10 mouse cellular contexts compared by ENCODE assay signal in genomic region chr2:144332486-144332885, GRCm38 (mm10). TPM values are rescaled to one million over a fixed set of nuclear protein-coding genes. Genes with fewer than 3 reads are reported as not detected.
DNase-seq lines count a peak whose midpoint lies in the region; ATAC-seq and TF ChIP-seq lines count a peak whose summit lies in the region.
"Had no signal": no experiment of that assay in that cellular context is flagged by ENCODE, and none has a peak within 500 bp of the region (broad histone marks: within the 10 kb centered on the region; RNA-seq: fewer than 3 reads in every experiment).

No protein-coding gene starts in this region.

- H3K27ac ChIP-seq in kidney, embryonic 16.5 days (ENCODE audit: low read length): no peak overlapping the region
- H3K27ac ChIP-seq in kidney, adult 2 months (ENCODE audit: insufficient read depth, low read depth, low read length): no peak overlapping the region
- H3K27ac ChIP-seq in embryonic facial prominence, embryonic 13.5 days: no peak overlapping the region
- H3K27ac ChIP-seq in intestine, postnatal 0 days (ENCODE audit: low read depth, low read length): no peak overlapping the region
- no peak overlapping the region for H3K27ac ChIP-seq in neural tube, embryonic 14.5 days (ENCODE audit: low read depth, low read length)

- H3K4me3 ChIP-seq in kidney, embryonic 16.5 days (ENCODE audit: low read length): peak overlapping the region; percentile 59
- H3K4me3 ChIP-seq in kidney, adult 2 months (ENCODE audit: insufficient read depth, low read depth, low read length): no peak overlapping the region
- peak overlapping the region; percentile 60 for H3K4me3 ChIP-seq in embryonic facial prominence, embryonic 13.5 days
- peak overlapping the region; percentile 56 for H3K4me3 ChIP-seq in intestine, postnatal 0 days (ENCODE audit: low read depth, low read length)
- H3K4me3 ChIP-seq in neural tube, embryonic 14.5 days (ENCODE audit: low read depth, low read length): no peak overlapping the region

- TF ChIP-seq POLR2A in kidney, adult 2 months (IDR thresholded peaks at IDR 0.05; ENCODE audit: low read depth, low read length): no peak

- H3K27me3 ChIP-seq in kidney, embryonic 16.5 days (ENCODE audit: insufficient read depth, low read length): peaks cover 75% of the 10 kb centered on the region
- peaks cover 4% of the 10 kb centered on the region; the same call in 1 of the 2 replicates for H3K27me3 ChIP-seq in kidney, adult 2 months (replicated peaks; ENCODE audit: control insufficient read depth, insufficient read depth, low read length)
- H3K27me3 ChIP-seq in embryonic facial prominence, embryonic 13.5 days: peaks cover 83% of the 10 kb centered on the region
- peaks cover 13% of the 10 kb centered on the region; the same call in 1 of the 2 replicates for H3K27me3 ChIP-seq in intestine, postnatal 0 days (replicated peaks; ENCODE audit: control insufficient read depth, insufficient read depth, low read length)
- peaks cover 30% of the 10 kb centered on the region for H3K27me3 ChIP-seq in neural tube, embryonic 14.5 days (ENCODE audit: control insufficient read depth, insufficient read depth, low read length)

- 4% methylated on average over 9 of the region's 9 CpGs for WGBS in kidney, embryonic 16.5 days
- WGBS in kidney, adult 2 months: 13% methylated on average over 9 of the region's 9 CpGs
- WGBS in embryonic facial prominence, embryonic 13.5 days: 4% methylated on average over 9 of the region's 9 CpGs
- 9% methylated on average over 9 of the region's 9 CpGs for WGBS in intestine, postnatal 0 days
- WGBS in neural tube, embryonic 14.5 days: 6% methylated on average over 9 of the region's 9 CpGs

- no peak for TF ChIP-seq CTCF in kidney, adult 2 months (conservative IDR thresholded peaks at IDR 0.05; ENCODE audit: insufficient read depth, insufficient read length, low read depth, low read length)
- no peak for TF ChIP-seq CTCF in intestine, postnatal 0 days (IDR thresholded peaks at IDR 0.05; ENCODE audit: low read depth)

- H3K36me3 ChIP-seq in kidney, embryonic 16.5 days (ENCODE audit: insufficient read depth, low read length): no peaks in the 10 kb centered on the region
- H3K36me3 ChIP-seq in kidney, adult 2 months (ENCODE audit: control insufficient read depth, insufficient read depth, low read length): no peaks in the 10 kb centered on the region
- H3K36me3 ChIP-seq in embryonic facial prominence, embryonic 13.5 days: no peaks in the 10 kb centered on the region
- no peaks in the 10 kb centered on the region for H3K36me3 ChIP-seq in intestine, postnatal 0 days (ENCODE audit: control insufficient read depth, insufficient read depth)
- H3K36me3 ChIP-seq in neural tube, embryonic 14.5 days (ENCODE audit: control insufficient read depth, insufficient read depth, low read length): no peaks in the 10 kb centered on the region

- ATAC-seq in kidney, embryonic 16.5 days (ENCODE audit: low FRiP score, low TSS enrichment): no peak
- ATAC-seq in embryonic facial prominence, embryonic 13.5 days (ENCODE audit: insufficient number of reproducible peaks, insufficient read depth, low FRiP score, low TSS enrichment, low read depth): no peak
- ATAC-seq in intestine, postnatal 0 days: no peak
- no peak for ATAC-seq in neural tube, embryonic 14.5 days (ENCODE audit: low read depth)
- no peak for ATAC-seq in monocyte, adult 5-6 weeks (replicated peaks; ENCODE audit: insufficient number of reproducible peaks, low FRiP score, low TSS enrichment, poor library complexity, severe bottlenecking)

- H3K4me2 ChIP-seq in kidney, embryonic 16.5 days (replicated peaks; ENCODE audit: low read depth, low read length): peak overlapping the region; percentile 99
- H3K4me2 ChIP-seq in embryonic facial prominence, embryonic 13.5 days: peak overlapping the region; percentile 98
- peak overlapping the region; percentile 99 for H3K4me2 ChIP-seq in intestine, postnatal 0 days (replicated peaks; ENCODE audit: low read depth)
- peak overlapping the region; percentile 44 for H3K4me2 ChIP-seq in neural tube, embryonic 14.5 days (ENCODE audit: low read depth, low read length)

- H3K4me1 ChIP-seq in kidney, embryonic 16.5 days (ENCODE audit: insufficient read depth, low read length): peaks cover 39% of the 10 kb centered on the region
- H3K4me1 ChIP-seq in kidney, adult 2 months (ENCODE audit: control insufficient read depth, insufficient read depth, low read length): no peaks in the 10 kb centered on the region; the same call in 1 of the 2 replicates
- peaks cover 41% of the 10 kb centered on the region for H3K4me1 ChIP-seq in embryonic facial prominence, embryonic 13.5 days
- H3K4me1 ChIP-seq in intestine, postnatal 0 days (replicated peaks; ENCODE audit: control insufficient read depth, insufficient read depth, low read length): peaks cover 6% of the 10 kb centered on the region; the same call in 1 of the 2 replicates
- H3K4me1 ChIP-seq in neural tube, embryonic 14.5 days (ENCODE audit: control insufficient read depth, insufficient read depth, low read length): peaks cover 15% of the 10 kb centered on the region

- no peaks in the 10 kb centered on the region for H3K9me3 ChIP-seq in kidney, embryonic 16.5 days (ENCODE audit: low read length)
- H3K9me3 ChIP-seq in embryonic facial prominence, embryonic 13.5 days: no peaks in the 10 kb centered on the region
- no peaks in the 10 kb centered on the region for H3K9me3 ChIP-seq in intestine, postnatal 0 days (ENCODE audit: control insufficient read depth)
- H3K9me3 ChIP-seq in neural tube, embryonic 14.5 days (ENCODE audit: control insufficient read depth, low read length): no peaks in the 10 kb centered on the region

- no peak overlapping the region for H3K9ac ChIP-seq in kidney, embryonic 16.5 days (replicated peaks; ENCODE audit: low read length)
- peak overlapping the region; percentile 27; the same call in 1 of the 2 replicates for H3K9ac ChIP-seq in embryonic facial prominence, embryonic 13.5 days
- 0 out of 2 replicates have a peak overlapping the region, but pooled peaks have one; percentile 49 for H3K9ac ChIP-seq in intestine, postnatal 0 days (ENCODE audit: low read depth, low read length)
- no peak overlapping the region for H3K9ac ChIP-seq in neural tube, embryonic 14.5 days (replicated peaks; ENCODE audit: low read depth, low read length)

- no peak for DNase-seq in kidney, adult 2 months
- DNase-seq in thymus, postnatal 25 days: no peak
- no peak for DNase-seq in urinary bladder, postnatal 4 days (ENCODE audit: low spot score in 2 of 2)
- DNase-seq: gastrocnemius, postnatal 14 days had no signal

RNA-seq across cellular contexts. Expression of gene Ovol2, which starts 0.5 kb away (rescaled TPM):
- 1.1 and 1.2 TPM in 2 replicates for polyA plus RNA-seq in kidney, embryonic 16.5 days (2015; fragmentation: Nextera tagmentation; extraction: Ambion mirVana)
- 2.1 and 3.0 TPM in 2 replicates for polyA plus RNA-seq in kidney, adult 2 months (2012; rRNA removed)
- 3.2 TPM in 2 replicates for polyA plus RNA-seq in embryonic facial prominence, embryonic 13.5 days (2015; fragmentation: Nextera tagmentation; extraction: Ambion mirVana)
- 7.5 and 7.9 TPM in 2 replicates for polyA plus RNA-seq in intestine, postnatal 0 days (2015; fragmentation: Nextera tagmentation; extraction: Ambion mirVana)
- polyA plus RNA-seq in neural tube, embryonic 14.5 days (2014; fragmentation: Nextera tagmentation; extraction: Ambion mirVana): 0.35 TPM in 1 of 2 replicates, not detected in the other
- not detected in 3 replicates for total RNA-seq in monocyte, adult 5-6 weeks (2017)
- total RNA-seq: gastrocnemius, postnatal 14 days had no signal
- polyA plus RNA-seq: liver, adult 2 months had no signal

RNA-seq across cellular contexts. Expression of gene Kat14, which starts 36.3 kb away (rescaled TPM):
- polyA plus RNA-seq in kidney, embryonic 16.5 days (2015; fragmentation: Nextera tagmentation; extraction: Ambion mirVana): 52.5 and 57.0 TPM in 2 replicates
- polyA plus RNA-seq in kidney, adult 2 months (2012; rRNA removed): 43.0 and 44.8 TPM in 2 replicates
- polyA plus RNA-seq in embryonic facial prominence, embryonic 13.5 days (2015; fragmentation: Nextera tagmentation; extraction: Ambion mirVana): 43.5 and 44.3 TPM in 2 replicates
- polyA plus RNA-seq in intestine, postnatal 0 days (2015; fragmentation: Nextera tagmentation; extraction: Ambion mirVana): 34.9 and 40.9 TPM in 2 replicates
- 21.5 and 27.4 TPM in 2 replicates for polyA plus RNA-seq in neural tube, embryonic 14.5 days (2014; fragmentation: Nextera tagmentation; extraction: Ambion mirVana)
- 14.5 to 22.5 TPM (median 21.7 TPM) in 3 replicates for total RNA-seq in monocyte, adult 5-6 weeks (2017)

RNA-seq across cellular contexts. Expression of gene Pet117, which starts 36.3 kb away (rescaled TPM):
- polyA plus RNA-seq in kidney, embryonic 16.5 days (2015; fragmentation: Nextera tagmentation; extraction: Ambion mirVana): 0.56 TPM in 1 of 2 replicates, not detected in the other
- polyA plus RNA-seq in kidney, adult 2 months (2012; rRNA removed): not detected in 2 replicates
- polyA plus RNA-seq in embryonic facial prominence, embryonic 13.5 days (2015; fragmentation: Nextera tagmentation; extraction: Ambion mirVana): 6.4 and 7.7 TPM in 2 replicates
- 8.0 and 12.4 TPM in 2 replicates for polyA plus RNA-seq in intestine, postnatal 0 days (2015; fragmentation: Nextera tagmentation; extraction: Ambion mirVana)
- polyA plus RNA-seq in neural tube, embryonic 14.5 days (2014; fragmentation: Nextera tagmentation; extraction: Ambion mirVana): not detected in 2 replicates
- not detected in 3 replicates for total RNA-seq in monocyte, adult 5-6 weeks (2017)
- total RNA-seq: liver, adult 2 months had no signal
- polyA plus RNA-seq: liver, adult 2 months had no signal

Comparison
In these comparisons a context has a peak if more than half of its experiments do, and no peak if none do; other contexts are left out.
1. H3K4me3 ChIP-seq: peak in kidney, embryonic 16.5 days (single experiment), embryonic facial prominence, embryonic 13.5 days (single experiment) and intestine, postnatal 0 days (single experiment); none in kidney, adult 2 months (single experiment) and neural tube, embryonic 14.5 days (single experiment).
2. H3K4me2 ChIP-seq: peak in every context shown above with its lines; median percentile 99 in kidney, embryonic 16.5 days; 99 in intestine, postnatal 0 days; 98 in embryonic facial prominence, embryonic 13.5 days; 44 in neural tube, embryonic 14.5 days.
3. H3K9ac ChIP-seq: peak in embryonic facial prominence, embryonic 13.5 days (single experiment) and intestine, postnatal 0 days (single experiment); none in kidney, embryonic 16.5 days (single experiment) and neural tube, embryonic 14.5 days (single experiment).